Mouse (Mus musculus): ENCODE measurements around the gene Igfn1. TPM values are rescaled to one million over a fixed set of nuclear protein-coding genes. Genes with fewer than 3 reads are reported as not detected.

The Igfn1 gene
- polyA plus RNA-seq, 1 experiment from 2014 or later, result 0.09 TPM

DNA sequence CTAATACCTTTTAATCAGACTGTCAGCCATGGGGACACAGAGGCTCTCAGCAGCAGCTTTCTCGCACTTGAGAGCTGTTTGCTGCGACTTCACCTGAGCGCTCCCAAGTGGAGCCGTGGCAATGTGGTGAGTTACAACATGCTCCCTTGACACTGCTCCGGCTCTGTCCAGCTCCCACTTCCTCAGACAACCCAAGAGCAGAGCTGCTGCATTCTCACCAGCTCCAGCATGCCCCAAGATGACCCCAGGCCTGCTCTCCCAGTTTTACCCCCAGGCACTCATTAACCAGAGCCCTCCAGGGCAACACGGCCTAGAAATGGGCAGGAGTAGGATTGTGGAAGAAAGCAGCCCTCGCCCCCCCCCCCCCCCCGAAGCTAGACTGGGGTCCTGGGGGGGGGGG lies 25.6 kb upstream of the Igfn1 start:
- no peak overlapping the region for H3K4me3 ChIP-seq
- H3K27me3 ChIP-seq (ENCODE audit: insufficient read depth, poor library complexity, severe bottlenecking), result no peaks in the 10 kb centered on the region
- 82% methylated on average over 8 of the region's 8 CpGs for WGBS
- H3K36me3 ChIP-seq, result peaks cover 93% of the 10 kb centered on the region
- no peak for DNase-seq (ENCODE audit: low spot score)
- no peaks in the 10 kb centered on the region for H3K4me1 ChIP-seq (replicated peaks)
- H3K27ac ChIP-seq, result no peak overlapping the region
- H3K9me3 ChIP-seq, result no peaks in the 10 kb centered on the region

DNA sequence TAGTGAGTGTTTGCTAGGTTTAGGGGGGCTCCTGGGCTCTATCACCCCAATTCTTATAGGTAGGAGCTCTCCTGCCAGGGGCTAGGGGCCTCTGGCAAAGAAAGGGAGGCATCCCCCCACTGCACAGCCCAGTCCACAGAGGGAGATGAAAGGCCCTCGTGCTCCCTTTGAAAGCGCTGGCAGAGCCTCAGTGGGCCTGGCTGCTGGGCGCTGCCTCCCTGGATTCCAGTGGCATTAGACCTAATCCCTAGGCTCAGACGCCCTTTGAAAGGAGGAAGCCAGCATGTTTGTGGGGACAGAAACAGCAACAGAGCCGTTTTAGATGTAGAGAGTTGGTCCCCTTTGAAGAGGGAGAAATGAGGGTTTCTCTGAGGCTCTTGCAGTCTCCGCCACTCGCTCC lies 24.1 kb upstream of the Igfn1 start:
- no peak for DNase-seq (ENCODE audit: low spot score)
- Histone ChIP-seq H3K9me3 (no peaks in the 10 kb centered on the region), H3K27ac (no peak overlapping the region)

DNA sequence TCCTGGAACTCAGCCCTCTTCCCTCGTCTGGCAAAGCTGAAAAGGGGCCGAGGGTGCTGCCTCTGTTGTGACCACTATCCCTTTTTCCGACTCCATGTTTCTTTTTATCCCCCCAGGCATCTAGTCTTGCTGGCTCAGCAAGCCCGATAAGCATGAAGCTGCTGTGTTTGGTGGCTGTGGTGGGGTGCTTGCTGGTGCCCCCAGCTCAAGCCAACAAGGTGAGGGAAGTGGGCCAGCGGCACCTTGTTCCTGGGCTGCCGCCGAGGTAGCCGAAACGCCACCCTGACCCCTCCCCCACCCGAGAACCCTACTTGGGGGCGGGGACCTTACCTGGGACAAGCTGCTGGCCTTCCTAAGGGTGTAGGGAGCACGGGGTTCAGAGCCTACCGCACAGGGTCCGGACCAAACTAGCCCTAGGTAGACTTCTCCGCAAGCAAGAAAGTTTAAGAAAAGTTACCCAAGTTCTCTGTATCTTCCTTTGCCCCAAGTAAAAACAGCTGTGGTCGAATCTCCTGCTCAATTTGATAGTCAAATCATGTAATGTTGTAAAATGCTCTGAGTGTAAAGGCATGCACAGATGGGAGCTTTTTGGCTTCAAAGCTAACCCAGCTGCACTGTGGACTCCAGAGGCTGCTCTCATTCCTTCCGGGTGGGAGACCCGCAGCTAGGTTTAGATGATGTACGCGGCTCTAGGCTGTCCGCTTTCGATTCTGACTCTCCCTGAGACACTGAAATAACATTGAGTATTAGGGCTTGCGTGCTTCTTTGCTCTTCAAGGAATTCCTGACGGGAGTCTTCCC lies 12.4 kb upstream of the Igfn1 start:
- peak overlapping the region; percentile 96 for H3K4me3 ChIP-seq
- peaks cover 38% of the 10 kb centered on the region for H3K36me3 ChIP-seq
- 10% methylated on average over 24 of the region's 24 CpGs for WGBS
- H3K9me3 ChIP-seq, result no peaks in the 10 kb centered on the region
- peak; percentile 18 for DNase-seq (ENCODE audit: low spot score)
- H3K27me3 ChIP-seq (ENCODE audit: insufficient read depth, poor library complexity, severe bottlenecking), result no peaks in the 10 kb centered on the region
- H3K4me1 ChIP-seq (replicated peaks), result peaks cover 24% of the 10 kb centered on the region
- H3K27ac ChIP-seq, result peak overlapping the region; percentile 98

More for the DNA sequence above, 24.1 kb upstream of the Igfn1 start:
- Histone ChIP-seq H3K4me1 (replicated peaks) (no peaks in the 10 kb centered on the region), H3K4me3 (no peak overlapping the region), H3K36me3 (peaks cover 100% of the 10 kb centered on the region), H3K27me3 (ENCODE audit: insufficient read depth, poor library complexity, severe bottlenecking) (no peaks in the 10 kb centered on the region)
- WGBS, result 66% methylated on average over 7 of the region's 7 CpGs

DNA sequence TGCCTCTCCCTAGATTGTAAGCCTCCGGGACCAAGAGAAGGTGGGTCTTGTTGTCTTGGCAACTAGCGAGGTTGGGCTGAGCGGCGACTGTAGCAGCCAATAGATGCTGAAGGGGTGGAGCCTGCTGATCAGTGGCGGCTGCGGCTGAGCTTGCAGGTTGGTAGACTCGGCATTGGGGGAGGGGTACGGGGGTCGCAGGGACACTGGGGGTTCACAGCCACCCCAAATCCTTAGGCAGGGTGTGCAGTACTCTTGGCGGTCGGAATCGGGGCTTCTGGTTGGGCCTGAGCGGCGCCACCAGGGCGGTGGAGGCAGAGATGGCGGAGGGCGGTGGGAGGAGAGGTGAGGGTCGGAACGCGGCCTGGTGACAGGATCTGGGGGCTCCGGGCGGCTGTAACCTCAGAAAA lies 11.8 kb upstream of the Igfn1 start:
- Histone ChIP-seq H3K9me3 (no peaks in the 10 kb centered on the region), H3K36me3 (peaks cover 31% of the 10 kb centered on the region), H3K4me3 (peak overlapping the region; percentile 96), H3K4me1 (replicated peaks) (peaks cover 24% of the 10 kb centered on the region), H3K27me3 (ENCODE audit: insufficient read depth, poor library complexity, severe bottlenecking) (no peaks in the 10 kb centered on the region), H3K27ac (peak overlapping the region; percentile 98)
- WGBS, result under 1% methylated on average over 22 of the region's 22 CpGs
- peak; percentile 95 for DNase-seq (ENCODE audit: low spot score)

DNA sequence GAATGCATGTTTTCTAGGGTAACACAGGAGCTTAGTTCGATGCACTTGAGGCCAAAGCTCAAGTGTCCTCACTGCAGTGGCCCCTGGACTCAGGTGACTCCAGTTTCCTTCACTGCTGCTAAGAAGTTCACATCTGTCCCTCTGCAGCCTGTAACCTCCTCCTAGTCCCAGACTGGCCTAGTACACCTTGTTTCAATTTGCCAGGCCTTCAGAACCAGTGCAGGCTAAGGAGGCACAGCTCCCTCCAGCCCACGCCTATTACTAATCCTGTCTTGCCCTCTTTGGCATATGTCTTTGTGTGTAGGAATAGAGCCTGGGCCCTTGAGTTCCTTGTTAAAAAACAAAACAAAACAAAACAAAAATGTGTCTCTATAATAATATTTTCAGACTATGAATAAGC lies 11.2 kb upstream of the Igfn1 start:
- 82% methylated on average over 2 of the region's 2 CpGs for WGBS
- DNase-seq (ENCODE audit: low spot score), result peak; percentile 8
- peaks cover 25% of the 10 kb centered on the region for H3K36me3 ChIP-seq
- peaks cover 24% of the 10 kb centered on the region for H3K4me1 ChIP-seq (replicated peaks)
- no peaks in the 10 kb centered on the region for H3K9me3 ChIP-seq
- H3K27ac ChIP-seq, result peak overlapping the region; percentile 98
- H3K4me3 ChIP-seq, result peak overlapping the region; percentile 96
- H3K27me3 ChIP-seq (ENCODE audit: insufficient read depth, poor library complexity, severe bottlenecking), result no peaks in the 10 kb centered on the region

DNA sequence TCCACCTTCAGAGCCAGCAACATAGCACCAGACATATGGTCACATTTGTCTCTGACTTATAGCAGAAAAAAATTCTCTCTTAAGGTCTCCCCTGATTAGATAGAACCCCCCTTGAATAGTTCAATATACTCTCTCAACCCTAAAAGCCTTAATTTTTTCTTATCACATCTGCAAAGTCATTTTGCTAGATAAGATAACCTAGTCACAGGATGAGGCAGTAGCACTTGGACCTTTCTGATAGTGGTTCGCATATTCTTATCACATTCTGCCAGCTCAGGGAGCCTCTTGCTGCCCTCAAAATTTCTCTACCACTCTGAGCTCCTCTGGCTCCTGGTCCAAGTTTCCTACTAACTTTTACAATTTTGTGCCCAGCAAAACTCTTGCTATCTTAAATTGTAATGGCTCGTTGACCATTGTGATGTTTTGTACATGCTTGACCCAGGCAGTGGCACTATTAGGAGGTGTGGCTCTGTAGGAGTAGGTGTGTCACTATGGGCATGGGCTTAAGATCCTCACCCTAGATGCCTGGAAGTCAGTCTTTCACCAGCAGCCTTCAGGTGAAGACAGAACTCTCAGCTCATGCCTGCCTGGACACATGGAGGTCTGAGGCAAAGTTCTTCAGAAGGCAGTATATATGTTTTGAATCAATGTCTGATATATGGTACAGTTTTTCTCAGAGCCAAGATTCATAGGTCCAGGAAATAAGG lies 8.8 kb upstream of the Igfn1 start:
- 82% methylated on average over 2 of the region's 2 CpGs for WGBS
- Histone ChIP-seq H3K27me3 (ENCODE audit: insufficient read depth, poor library complexity, severe bottlenecking) (no peaks in the 10 kb centered on the region), H3K36me3 (peaks cover 2% of the 10 kb centered on the region; the same call in 1 of the 2 replicates), H3K9me3 (no peaks in the 10 kb centered on the region), H3K4me3 (no peak overlapping the region), H3K27ac (no peak overlapping the region), H3K4me1 (replicated peaks) (peaks cover 24% of the 10 kb centered on the region)
- DNase-seq (ENCODE audit: low spot score), result no peak

DNA sequence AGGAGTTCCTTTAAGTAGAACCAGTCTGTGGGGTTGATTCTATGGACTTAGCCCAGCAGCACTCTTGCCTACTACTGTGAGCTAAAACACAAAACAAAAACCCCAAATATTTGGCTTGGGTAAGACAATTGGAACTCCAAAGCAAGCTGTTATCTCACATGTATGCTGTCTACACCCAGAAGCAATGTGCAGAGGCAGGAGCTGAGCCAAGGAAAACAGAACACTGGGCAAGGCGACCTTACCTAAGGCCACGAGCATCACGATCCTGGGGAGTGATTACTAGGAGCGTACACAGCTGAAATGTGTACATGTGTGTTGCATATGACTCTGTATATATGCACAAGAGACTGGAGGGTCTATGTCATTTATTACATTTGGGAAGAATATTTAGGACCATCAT lies 7.4 kb upstream of the Igfn1 start:
- Histone ChIP-seq H3K27ac (no peak overlapping the region), H3K4me1 (replicated peaks) (peaks cover 13% of the 10 kb centered on the region), H3K4me3 (no peak overlapping the region), H3K9me3 (no peaks in the 10 kb centered on the region), H3K27me3 (ENCODE audit: insufficient read depth, poor library complexity, severe bottlenecking) (peaks cover 7% of the 10 kb centered on the region; the same call in 1 of the 2 replicates), H3K36me3 (no peaks in the 10 kb centered on the region)
- WGBS, result 85% methylated on average over 4 of the region's 4 CpGs
- DNase-seq (ENCODE audit: low spot score), result no peak

DNA sequence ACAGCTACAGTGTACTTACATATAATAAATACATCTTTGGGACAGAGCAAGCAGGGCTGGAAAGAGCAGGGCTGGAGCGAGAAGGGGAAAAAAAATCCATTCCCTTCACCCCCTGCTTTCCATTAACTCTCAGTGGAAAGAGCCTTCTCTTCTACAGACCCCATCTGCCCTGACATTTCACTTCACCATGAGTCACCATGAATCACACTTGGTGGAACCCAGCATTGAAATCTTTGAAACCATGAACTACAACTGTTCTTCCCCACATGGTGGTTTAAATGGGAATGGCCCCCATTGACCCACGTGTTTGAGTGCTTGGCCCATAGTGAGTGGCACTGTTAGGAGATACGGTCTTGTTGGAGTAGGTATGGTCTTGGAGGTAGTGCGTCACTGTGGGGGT lies 4.1 kb upstream of the Igfn1 start:
- Histone ChIP-seq H3K9me3 (no peaks in the 10 kb centered on the region), H3K4me3 (no peak overlapping the region), H3K4me1 (replicated peaks) (peaks cover 13% of the 10 kb centered on the region), H3K36me3 (no peaks in the 10 kb centered on the region), H3K27me3 (ENCODE audit: insufficient read depth, poor library complexity, severe bottlenecking) (peaks cover 30% of the 10 kb centered on the region), H3K27ac (no peak overlapping the region)
- no peak for DNase-seq (ENCODE audit: low spot score)
- 84% methylated on average over 4 of the region's 4 CpGs for WGBS

DNA sequence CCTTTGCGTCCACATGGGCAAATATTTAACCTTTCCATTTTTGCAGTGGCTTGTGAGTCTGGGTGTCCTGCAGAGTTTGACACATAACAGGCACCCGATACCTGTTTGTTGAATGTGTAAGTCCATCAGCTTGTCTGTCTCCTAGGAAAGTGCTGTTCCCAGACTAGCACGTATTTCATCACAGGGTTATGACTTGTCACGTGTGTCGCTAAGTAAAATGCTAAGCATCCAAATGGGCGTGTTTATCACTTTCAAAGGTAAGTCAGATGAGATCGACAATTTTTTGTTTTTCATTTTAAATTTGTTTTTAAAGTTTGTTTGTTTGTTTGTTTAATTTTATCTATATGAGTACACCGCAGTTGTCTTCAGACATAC lies 2.0 kb upstream of the Igfn1 start:
- Histone ChIP-seq H3K27me3 (ENCODE audit: insufficient read depth, poor library complexity, severe bottlenecking) (peaks cover 38% of the 10 kb centered on the region), H3K4me1 (replicated peaks) (peaks cover 13% of the 10 kb centered on the region), H3K4me3 (peak overlapping the region; percentile 61), H3K27ac (no peak overlapping the region), H3K36me3 (no peaks in the 10 kb centered on the region), H3K9me3 (no peaks in the 10 kb centered on the region)
- no peak for DNase-seq (ENCODE audit: low spot score)
- 20% methylated on average over 8 of the region's 8 CpGs for WGBS

DNA sequence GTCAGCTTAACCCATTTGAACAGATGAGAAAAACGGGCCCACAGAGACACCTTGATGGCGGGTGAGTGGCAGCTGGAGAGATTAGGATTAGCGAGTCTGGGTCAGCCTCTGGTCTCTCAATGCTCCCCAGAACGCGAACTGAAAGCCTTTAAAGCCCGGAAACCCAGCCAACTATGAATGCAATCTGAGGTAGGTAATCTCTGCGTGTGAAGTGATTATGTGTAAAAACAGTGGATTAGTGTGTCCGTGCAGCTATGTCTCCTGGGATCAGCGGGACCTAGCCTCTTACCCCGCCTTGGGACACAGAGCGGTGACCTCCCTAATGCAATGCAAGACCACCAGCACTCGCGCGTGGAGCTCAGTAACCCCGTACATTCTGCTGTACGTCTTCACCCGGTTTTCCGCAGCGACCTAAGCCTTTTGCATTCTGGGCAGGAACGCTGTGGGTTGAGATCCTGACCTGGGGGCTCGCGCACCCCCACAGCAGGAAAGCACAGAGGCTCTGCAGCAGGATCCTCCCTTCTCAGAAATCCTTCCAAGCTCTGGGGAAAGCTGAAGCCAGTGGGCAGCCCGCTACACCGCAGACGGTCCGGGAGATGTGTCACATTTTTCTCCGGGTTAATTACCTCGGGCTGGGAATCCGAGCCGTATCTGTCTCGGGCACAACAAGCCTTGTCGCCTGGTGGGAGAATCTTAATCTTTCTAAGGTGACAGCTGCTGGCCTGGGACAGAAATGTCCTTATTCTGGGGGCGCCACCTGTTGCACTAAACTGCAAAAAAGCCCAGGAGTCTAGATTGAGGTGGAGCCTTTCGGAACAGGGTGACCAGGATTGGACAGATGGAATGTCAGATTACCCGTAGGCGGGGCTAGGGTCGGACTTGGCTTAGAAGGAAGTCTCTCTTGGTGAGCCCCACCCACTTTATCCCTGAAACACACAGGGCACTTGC lies 1.3 kb upstream of the Igfn1 start, which contains the start of gene Tmem9:
Gene Tmem9, plus strand, starts transcription at position 940 of the 948 bp plus-strand sequence.
- Histone ChIP-seq H3K9me3 (no peaks in the 10 kb centered on the region), H3K27me3 (ENCODE audit: insufficient read depth, poor library complexity, severe bottlenecking) (peaks cover 38% of the 10 kb centered on the region), H3K27ac (0 out of 2 replicates have a peak within 1 kb of the TSS, but pooled peaks have one; percentile 12), H3K4me1 (replicated peaks) (peaks cover 13% of the 10 kb centered on the region), H3K36me3 (no peaks in the 10 kb centered on the region), H3K4me3 (peak within 1 kb of the TSS; percentile 61)
- 3% methylated on average over 37 of the region's 37 CpGs for WGBS
- peak; percentile 74 for DNase-seq (ENCODE audit: low spot score)

DNA sequence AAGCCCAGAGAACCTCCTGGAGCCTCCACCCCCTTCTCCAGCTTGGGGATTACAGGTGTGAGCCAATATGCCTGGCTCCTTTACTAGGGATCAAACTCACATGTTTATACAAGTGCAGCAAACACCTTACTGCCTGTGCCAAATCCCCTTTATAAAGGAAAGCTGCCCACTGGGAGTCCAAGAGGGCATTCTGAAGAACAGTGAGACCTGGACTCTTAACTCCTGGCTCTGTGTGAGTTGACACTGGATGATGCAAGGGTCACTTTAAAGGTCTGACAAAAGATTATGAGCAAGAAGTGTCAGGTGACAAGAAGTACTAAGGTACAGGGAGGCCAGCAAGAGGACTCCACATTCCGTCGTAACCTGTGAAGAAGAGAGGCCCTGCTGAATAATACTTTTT lies 4.7 kb downstream of the Igfn1 start:
- no peaks in the 10 kb centered on the region for H3K9me3 ChIP-seq
- H3K4me3 ChIP-seq, result no peak overlapping the region
- no peak overlapping the region for H3K27ac ChIP-seq
- H3K4me1 ChIP-seq (replicated peaks), result no peaks in the 10 kb centered on the region
- WGBS, result 89% methylated on average over 2 of the region's 2 CpGs
- no peaks in the 10 kb centered on the region for H3K36me3 ChIP-seq
- DNase-seq (ENCODE audit: low spot score), result no peak
- peaks cover 21% of the 10 kb centered on the region for H3K27me3 ChIP-seq (ENCODE audit: insufficient read depth, poor library complexity, severe bottlenecking)

DNA sequence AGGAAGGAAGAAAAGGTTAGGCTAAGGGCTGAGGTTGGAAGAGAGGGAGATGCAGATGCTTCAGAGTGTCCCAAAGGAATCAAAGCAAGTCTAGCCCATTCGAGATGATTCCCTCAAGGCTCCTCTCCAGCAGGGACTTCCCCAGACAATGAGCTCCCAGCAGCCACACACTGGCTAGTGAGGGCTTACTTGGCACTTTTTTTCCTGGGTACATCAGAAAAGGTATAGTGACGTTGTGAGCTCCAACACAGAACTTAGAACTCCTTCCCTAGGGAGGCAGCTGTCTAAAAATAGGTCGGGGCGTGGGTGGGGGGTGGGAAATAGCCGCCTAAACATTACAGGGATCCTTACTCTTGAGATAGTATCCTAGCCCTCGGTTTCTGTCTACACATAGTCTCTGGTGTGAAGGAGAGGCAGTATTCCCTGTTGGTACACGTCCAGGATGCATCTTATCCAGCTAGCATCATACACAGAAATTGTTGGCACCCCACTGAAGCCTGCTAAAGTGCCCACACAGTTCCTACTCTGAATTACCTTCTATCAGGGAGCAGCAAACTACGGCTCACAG lies 6.3 kb downstream of the Igfn1 start:
- WGBS, result 61% methylated on average over 8 of the region's 8 CpGs
- no peaks in the 10 kb centered on the region for H3K9me3 ChIP-seq
- H3K27ac ChIP-seq, result no peak overlapping the region
- no peak overlapping the region for H3K4me3 ChIP-seq
- H3K4me1 ChIP-seq (replicated peaks), result no peaks in the 10 kb centered on the region
- DNase-seq (ENCODE audit: low spot score), result no peak
- no peaks in the 10 kb centered on the region for H3K36me3 ChIP-seq
- peaks cover 7% of the 10 kb centered on the region; the same call in 1 of the 2 replicates for H3K27me3 ChIP-seq (ENCODE audit: insufficient read depth, poor library complexity, severe bottlenecking)
